Mouse (Mus musculus) forebrain, embryonic 16.5 days (tissue): Measurements from ENCODE around the gene Mcur1. TPM values are rescaled to one million over a fixed set of nuclear protein-coding genes. Genes with fewer than 3 reads are reported as not detected.

Source experiments
- ATAC-seq: fragments of 200-750 bp; cut with Nextera tagmentation; 2 replicates; pipeline ENCODE4 v1.8.0; 2017; ENCODE audit warnings: mild to moderate bottlenecking, moderate library complexity
- H3K27ac ChIP-seq: fragments of 300-500 bp; sonication (generic); 2 replicates; pipeline ENCODE4 v1.5.1; 2014; ENCODE audit warnings: low read length, control low read depth
- H3K27me3 ChIP-seq: fragments of 300-500 bp; sonication (generic); replicated peaks from 2 replicates; pipeline ENCODE4 v1.6.1; 2014; ENCODE audit warnings: low read length; ENCODE audit not compliant: control insufficient read depth, insufficient read depth
- H3K36me3 ChIP-seq: fragments of 300-500 bp; sonication (generic); 2 replicates; pipeline ENCODE4 v1.6.1; 2014; ENCODE audit not compliant: control insufficient read depth, insufficient read depth
- H3K4me1 ChIP-seq: fragments of 300-500 bp; sonication (generic); replicated peaks from 2 replicates; pipeline ENCODE4 v1.6.1; 2014; ENCODE audit warnings: low read length; ENCODE audit not compliant: control insufficient read depth, insufficient read depth
- H3K4me2 ChIP-seq: fragments of 300-500 bp; sonication (generic); 2 replicates; pipeline ENCODE4 v1.6.1; 2014; ENCODE audit warnings: mild to moderate bottlenecking, low read length, control low read depth
- H3K4me3 ChIP-seq: fragments of 300-500 bp; sonication (generic); replicated peaks from 2 replicates; pipeline ENCODE4 v1.5.1; 2014; ENCODE audit warnings: mild to moderate bottlenecking, low read length, control low read depth
- H3K9ac ChIP-seq: fragments of 300-500 bp; sonication (generic); replicated peaks from 2 replicates; pipeline ENCODE4 v1.6.1; 2014; ENCODE audit warnings: low read depth, low read length, control low read depth
- H3K9me3 ChIP-seq: fragments of 300-500 bp; sonication (generic); 2 replicates; pipeline ENCODE4 v1.6.1; 2016; ENCODE audit warnings: low read length; ENCODE audit not compliant: control insufficient read depth
- WGBS: fragments of 180-500 bp; shearing (Covaris S2); extraction: QIAGEN DNeasy Blood & Tissue Kit; methylation state at CpG from one replicate; pipeline ENCODE4 v1.1.7; 2014; 5-methylcytosine and 5-hydroxymethylcytosine counted together
- polyA plus RNA-seq: library from polyadenylated mRNA; unstranded; fragments of >200 nt; fragmentation: Nextera tagmentation; extraction: Ambion mirVana; gene quantifications from 2 replicates; pipeline ENCODE4 v1.2.1, GENCODE M21; 2015

Mcur1 gene
- polyA plus RNA-seq, 1 experiment from 2014 or later: 6.9 TPM

DNA sequence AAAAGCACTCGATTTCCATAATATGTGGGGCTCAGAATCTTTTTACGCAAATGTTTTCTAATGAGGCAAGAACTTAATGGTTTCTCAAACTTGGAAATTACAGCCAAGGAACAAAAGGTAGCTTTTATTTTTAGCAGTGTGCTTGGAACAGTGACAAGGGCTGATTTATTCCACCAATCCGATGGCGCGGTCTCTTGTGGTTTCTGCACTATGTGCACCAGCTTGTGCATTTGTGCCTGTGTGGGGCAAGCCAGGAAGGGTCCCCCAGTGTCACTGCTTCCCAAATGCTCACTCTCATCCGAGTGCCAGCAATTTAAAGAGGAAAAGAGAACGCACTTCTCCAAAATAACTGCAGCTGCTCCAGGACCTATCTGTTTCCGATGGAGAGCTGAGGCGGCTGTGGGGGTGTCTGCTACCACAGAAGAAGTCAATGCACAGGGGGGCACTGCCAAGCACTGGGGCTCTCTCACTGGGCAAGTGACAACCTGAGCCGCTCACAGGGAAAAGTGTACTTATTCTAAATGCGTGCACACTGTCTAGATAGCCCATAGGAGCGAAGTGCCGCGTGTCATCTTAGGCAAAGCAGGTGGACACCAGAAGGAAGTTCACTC lies 19.7 kb downstream of the Mcur1 start:
- Histone ChIP-seq H3K9ac (no peak overlapping the region; the same call in 1 of the 2 replicates), H3K4me2 (no peak overlapping the region), H3K4me1 (peaks cover 15% of the 10 kb centered on the region), H3K36me3 (no peaks in the 10 kb centered on the region), H3K27me3 (no peaks in the 10 kb centered on the region), H3K27ac (peak overlapping the region; percentile 48; the same call in 1 of the 2 replicates), H3K9me3 (no peaks in the 10 kb centered on the region), H3K4me3 (no peak overlapping the region)
- ATAC-seq: peak; percentile 84
- 40% methylated on average over 14 of the region's 14 CpGs for WGBS

GRCm38 (mm10) chr13:43539409-43539808 lies 20.6 kb downstream of the Mcur1 start:
- H3K27ac ChIP-seq: no peak overlapping the region
- WGBS: 74% methylated on average over 3 of the region's 3 CpGs
- no peaks in the 10 kb centered on the region for H3K36me3 ChIP-seq
- H3K27me3 ChIP-seq: no peaks in the 10 kb centered on the region
- H3K4me2 ChIP-seq: no peak overlapping the region
- no peak overlapping the region for H3K4me3 ChIP-seq
- H3K9ac ChIP-seq: no peak overlapping the region
- no peak for ATAC-seq
- H3K4me1 ChIP-seq: peaks cover 15% of the 10 kb centered on the region
- no peaks in the 10 kb centered on the region for H3K9me3 ChIP-seq

DNA sequence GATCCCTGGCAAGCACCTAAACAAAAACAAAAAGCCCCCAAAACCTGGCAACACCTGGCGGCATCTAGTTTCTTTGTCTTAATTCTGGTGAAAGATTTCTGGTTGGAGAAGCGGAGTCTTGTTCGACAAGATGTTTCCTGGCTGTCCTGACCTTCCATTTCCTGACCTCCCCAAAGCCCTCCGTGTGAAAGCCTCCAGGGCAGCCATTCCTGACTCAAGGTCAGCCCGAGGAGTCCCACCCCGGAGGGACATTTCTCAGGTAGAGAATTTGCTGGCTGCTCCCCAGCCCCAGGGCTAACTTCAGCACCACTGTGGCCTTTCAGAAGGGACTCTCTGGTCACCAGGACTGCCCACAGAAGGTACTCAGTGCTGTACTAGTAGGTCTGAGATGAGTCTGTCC lies 22.1 kb downstream of the Mcur1 start:
- Histone ChIP-seq H3K27me3 (no peaks in the 10 kb centered on the region), H3K4me1 (peaks cover 15% of the 10 kb centered on the region), H3K36me3 (no peaks in the 10 kb centered on the region), H3K9me3 (no peaks in the 10 kb centered on the region), H3K27ac (no peak overlapping the region), H3K4me3 (no peak overlapping the region), H3K4me2 (no peak overlapping the region), H3K9ac (no peak overlapping the region)
- WGBS: 61% methylated on average over 6 of the region's 6 CpGs
- no peak for ATAC-seq

GRCm38 (mm10) chr13:43534015-43534414 lies 26.0 kb downstream of the Mcur1 start:
- peaks cover 25% of the 10 kb centered on the region for H3K4me1 ChIP-seq
- ATAC-seq: no peak
- H3K4me2 ChIP-seq: no peak overlapping the region
- no peaks in the 10 kb centered on the region for H3K36me3 ChIP-seq
- 76% methylated on average over 4 of the region's 4 CpGs for WGBS
- H3K9me3 ChIP-seq: no peaks in the 10 kb centered on the region
- H3K9ac ChIP-seq: no peak overlapping the region
- no peaks in the 10 kb centered on the region for H3K27me3 ChIP-seq
- no peak overlapping the region for H3K4me3 ChIP-seq
- H3K27ac ChIP-seq: no peak overlapping the region

- Histone ChIP-seq H3K4me1 (peaks cover 23% of the 10 kb centered on the region), H3K36me3 (no peaks in the 10 kb centered on the region), H3K27me3 (no peaks in the 10 kb centered on the region), H3K9me3 (no peaks in the 10 kb centered on the region), H3K4me2 (peak overlapping the region; percentile 34), H3K9ac (0 out of 2 replicates have a peak overlapping the region, but pooled peaks have one; percentile 6), H3K27ac (peak overlapping the region; percentile 75), H3K4me3 (no peak overlapping the region)
- ATAC-seq: peak; percentile 93
- WGBS: under 1% methylated on average over 13 of the region's 13 CpGs
Observed at GRCm38 (mm10) chr13:43530832-43531693, 28.9 kb downstream of the Mcur1 start.

- no peaks in the 10 kb centered on the region for H3K9me3 ChIP-seq
- H3K27ac ChIP-seq: peak overlapping the region; percentile 75
- ATAC-seq: no peak
- H3K4me1 ChIP-seq: peaks cover 30% of the 10 kb centered on the region
- no peaks in the 10 kb centered on the region for H3K27me3 ChIP-seq
- H3K9ac ChIP-seq: no peak overlapping the region
- 35% methylated on average over 14 of the region's 14 CpGs for WGBS
- H3K4me3 ChIP-seq: no peak overlapping the region
- peak overlapping the region; percentile 34; the same call in 1 of the 2 replicates for H3K4me2 ChIP-seq
- no peaks in the 10 kb centered on the region for H3K36me3 ChIP-seq
Observed at GRCm38 (mm10) chr13:43530129-43530831, 29.7 kb downstream of the Mcur1 start.

DNA sequence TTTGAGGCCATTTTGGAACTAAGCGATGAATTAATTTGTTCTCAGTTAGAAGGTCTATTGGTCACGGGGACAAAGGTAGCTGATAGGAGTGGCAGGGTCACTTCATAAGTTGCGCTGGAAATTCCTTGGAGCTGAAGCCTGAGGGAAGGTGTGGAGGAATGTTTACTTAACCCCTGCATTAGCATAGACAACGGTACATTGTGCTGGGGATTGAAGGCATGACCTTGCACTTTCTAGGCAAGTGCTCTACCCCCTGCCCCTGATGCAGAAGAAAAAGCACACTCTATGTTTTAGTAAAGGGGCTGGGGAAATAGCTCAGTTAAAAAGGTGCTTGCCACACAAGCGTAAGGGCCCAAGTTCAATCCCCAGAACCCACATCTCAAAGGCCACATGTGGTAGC lies 33.7 kb downstream of the Mcur1 start:
- H3K9me3 ChIP-seq: no peaks in the 10 kb centered on the region
- no peaks in the 10 kb centered on the region for H3K27me3 ChIP-seq
- no peak overlapping the region for H3K27ac ChIP-seq
- ATAC-seq: no peak
- H3K4me1 ChIP-seq: peaks cover 38% of the 10 kb centered on the region
- no peak overlapping the region for H3K4me3 ChIP-seq
- H3K9ac ChIP-seq: no peak overlapping the region
- H3K36me3 ChIP-seq: no peaks in the 10 kb centered on the region
- 92% methylated on average over 5 of the region's 5 CpGs for whole genome bisulfite sequencing
- H3K4me2 ChIP-seq: no peak overlapping the region

DNA sequence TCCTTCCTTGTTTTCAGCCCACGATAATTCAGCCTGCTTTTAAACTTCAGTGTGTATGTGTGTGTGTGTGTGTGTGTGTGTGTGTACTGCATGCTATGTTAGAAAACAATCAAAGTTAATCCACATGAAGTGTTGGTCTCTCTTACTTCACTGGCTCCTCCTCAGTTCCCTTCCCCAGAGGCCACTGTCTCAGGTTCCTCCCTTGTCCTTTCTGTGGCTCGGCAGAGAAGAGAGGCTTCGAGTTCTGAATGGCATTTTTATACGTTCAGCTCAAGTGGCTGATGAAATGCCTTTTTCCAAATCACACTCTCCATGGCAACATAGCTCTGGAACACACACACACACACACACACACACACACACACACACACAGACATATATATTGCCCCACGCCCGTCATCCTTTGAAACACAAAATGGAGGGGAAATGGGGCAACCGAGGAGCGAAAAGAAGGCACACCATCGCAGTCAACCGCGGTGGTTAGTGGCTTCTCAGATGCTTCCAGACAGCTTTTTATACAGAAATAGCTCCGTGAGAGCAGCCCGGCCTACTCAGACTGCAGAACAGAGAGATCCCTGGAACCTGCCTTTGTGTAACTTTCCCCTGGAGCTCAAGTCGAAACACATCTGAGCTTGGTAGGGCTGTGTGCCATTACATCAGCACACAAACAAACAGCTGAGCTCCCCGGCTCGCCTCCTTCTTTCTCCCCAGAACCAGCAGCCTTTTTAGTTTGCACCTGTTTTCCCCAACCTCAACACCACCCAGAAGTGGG lies 34.4 kb downstream of the Mcur1 start:
- Histone ChIP-seq H3K36me3 (no peaks in the 10 kb centered on the region), H3K9ac (peak overlapping the region; percentile 32), H3K4me3 (no peak overlapping the region), H3K4me1 (peaks cover 31% of the 10 kb centered on the region), H3K4me2 (no peak overlapping the region), H3K27me3 (no peaks in the 10 kb centered on the region), H3K9me3 (no peaks in the 10 kb centered on the region), H3K27ac (peak overlapping the region; percentile 47; the same call in 1 of the 2 replicates)
- 23% methylated on average over 16 of the region's 16 CpGs for WGBS
- peak; percentile 41 for ATAC-seq
